Mouse (Mus musculus): ENCODE results near the gene Col15a1.

DNA sequence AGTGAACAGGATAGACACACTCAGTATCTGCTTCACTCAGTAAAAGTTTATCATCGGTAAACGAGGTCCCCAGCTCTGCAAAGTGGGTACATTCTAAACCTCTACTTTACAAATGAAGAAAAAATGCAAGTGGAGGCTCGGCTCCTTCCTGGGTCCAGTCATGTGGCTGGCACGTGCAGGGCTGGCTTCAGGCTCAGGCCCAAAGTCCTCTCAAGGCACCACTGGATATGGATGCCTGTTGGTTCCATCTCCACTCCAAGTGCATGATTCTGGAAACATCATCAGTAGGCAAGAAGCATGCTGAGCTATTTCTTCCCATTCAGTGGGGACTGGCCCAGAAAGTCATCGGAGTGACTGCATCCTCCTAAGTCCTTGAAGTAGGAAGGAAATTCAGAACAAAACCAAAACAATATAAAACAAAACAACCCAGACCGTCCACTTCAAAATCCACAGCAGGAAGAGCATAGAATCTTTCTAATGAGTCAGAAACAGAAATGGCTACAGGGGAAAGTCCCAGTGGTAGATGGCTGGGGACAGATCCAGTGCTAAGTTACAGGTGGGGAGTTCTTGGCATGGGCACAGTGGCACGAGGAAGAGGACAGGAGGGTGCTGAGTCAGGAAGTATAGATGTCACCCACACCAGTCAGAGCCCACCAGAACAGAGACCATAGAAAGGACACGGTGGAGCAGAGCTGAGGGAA lies 105.9 kb downstream of the Col15a1 start:
- TF ChIP-seq CTCF (IDR thresholded peaks at IDR 0.05; ENCODE audit: low read depth) = no peak
- TF ChIP-seq EP300 (IDR thresholded peaks at IDR 0.05; ENCODE audit: low read depth) = no peak
